Mouse (Mus musculus) spleen, embryonic (tissue): ENCODE data around the gene Gsap.

Source experiments
- CTCF ChIA-PET: fragments of 350-600 bp; sonication (Branson Sonifier 250); formaldehyde crosslinking; loops from one replicate; lab custom pipeline; 2022; lab: Charles Lee

Gsap gene

GRCm38 (mm10) chr5:21179496-21179895 is 6.6 kb upstream of the Gsap start:
- CTCF ChIA-PET, result no interaction called here

GRCm38 (mm10) chr5:21183046-21183445 is 3.0 kb upstream of the Gsap start:
- CTCF ChIA-PET, result interaction anchor here (0.6 kb wide), 1 partner anchor 495 kb away, joined by 5 read pairs; no protein-coding TSS in a partner anchor

- CTCF ChIA-PET, result no interaction called here
These were observed 766 bp downstream of the Gsap start for GRCm38 (mm10) chr5:21186821-21187220.

- CTCF ChIA-PET, result no interaction called here
These were observed 2.4 kb downstream of the Gsap start for GRCm38 (mm10) chr5:21188435-21188834.

GRCm38 (mm10) chr5:21189036-21189435 is 3.0 kb downstream of the Gsap start:
- CTCF ChIA-PET, result no interaction called here

GRCm38 (mm10) chr5:21189460-21189859 is 3.4 kb downstream of the Gsap start:
- CTCF ChIA-PET, result interaction anchor here (0.6 to 0.7 kb wide), 2 partner anchors 158 to 1247 kb away, joined by 3 read pairs; no protein-coding TSS in a partner anchor

GRCm38 (mm10) chr5:21203504-21203903 is 17.4 kb downstream of the Gsap start:
- CTCF ChIA-PET, result no interaction called here

- CTCF ChIA-PET, result no interaction called here
These were observed 18.1 kb downstream of the Gsap start for GRCm38 (mm10) chr5:21204157-21204556.

- CTCF ChIA-PET, result no interaction called here
These were observed 20.0 kb downstream of the Gsap start for GRCm38 (mm10) chr5:21206014-21206413.

GRCm38 (mm10) chr5:21211406-21211805 is 25.4 kb downstream of the Gsap start:
- CTCF ChIA-PET, result no interaction called here

- CTCF ChIA-PET, result no interaction called here
These were observed 26.9 kb downstream of the Gsap start for GRCm38 (mm10) chr5:21212933-21213332.

- CTCF ChIA-PET, result no interaction called here
These were observed 27.7 kb downstream of the Gsap start for GRCm38 (mm10) chr5:21213801-21214200.

- CTCF ChIA-PET, result no interaction called here
These were observed 31.6 kb downstream of the Gsap start for GRCm38 (mm10) chr5:21217453-21218294.

- CTCF ChIA-PET, result no interaction called here
These were observed 46.8 kb downstream of the Gsap start for GRCm38 (mm10) chr5:21232876-21233275.

GRCm38 (mm10) chr5:21244575-21244974 is 58.5 kb downstream of the Gsap start:
- CTCF ChIA-PET, result no interaction called here

- CTCF ChIA-PET, result no interaction called here
These were observed 59.2 kb downstream of the Gsap start for GRCm38 (mm10) chr5:21245241-21245640.

- CTCF ChIA-PET, result no interaction called here
These were observed 60.7 kb downstream of the Gsap start for GRCm38 (mm10) chr5:21246794-21247193.

- CTCF ChIA-PET, result interaction anchor here (0.8 to 1.1 kb wide), 2 partner anchors 10 to 101 kb away, joined by 3 read pairs; no protein-coding TSS in a partner anchor
These were observed 61.9 kb downstream of the Gsap start for GRCm38 (mm10) chr5:21247916-21248315.

- CTCF ChIA-PET, result no interaction called here
These were observed 62.8 kb downstream of the Gsap start for GRCm38 (mm10) chr5:21248834-21249233.

- CTCF ChIA-PET, result no interaction called here
These were observed 68.9 kb downstream of the Gsap start for GRCm38 (mm10) chr5:21254731-21255525.

GRCm38 (mm10) chr5:21255551-21256132 is 69.6 kb downstream of the Gsap start:
- CTCF ChIA-PET, result no interaction called here

GRCm38 (mm10) chr5:21257126-21257525 is 71.1 kb downstream of the Gsap start:
- CTCF ChIA-PET, result no interaction called here
